Mouse (Mus musculus): ENCODE data around the gene Dnal4. TPM values are rescaled to one million over a fixed set of nuclear protein-coding genes. Genes with fewer than 3 reads are reported as not detected.

Dnal4 gene
- polyA plus RNA-seq, 1 experiment from 2014 or later, result 89.5 TPM

DNA sequence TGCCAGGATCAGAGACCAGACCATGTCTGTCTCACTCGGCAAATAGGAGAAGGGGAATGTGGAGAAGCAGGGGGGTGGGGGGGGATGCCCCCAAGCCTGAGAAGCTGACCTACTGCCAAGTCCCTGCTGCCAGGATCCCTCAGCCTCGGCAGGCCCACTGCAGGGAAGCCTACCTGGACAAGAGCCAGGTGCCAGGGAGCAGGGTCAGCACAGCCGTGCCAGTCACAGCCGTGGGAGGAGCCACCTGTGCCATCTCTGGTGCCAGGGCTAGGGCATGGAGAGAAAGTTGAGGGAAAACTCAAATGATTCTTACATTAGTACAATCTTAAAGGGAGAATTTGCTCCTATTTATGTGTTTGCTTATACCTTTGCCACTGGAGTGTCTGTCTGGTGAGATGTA, 24.7 kb upstream of the Dnal4 start:
- 49% methylated on average over 4 of the region's 4 CpGs for WGBS
- H3K27ac ChIP-seq (ENCODE audit: low read length), result no peak overlapping the region
- H3K9ac ChIP-seq (replicated peaks; ENCODE audit: low read depth, low read length), result no peak overlapping the region
- H3K4me3 ChIP-seq (replicated peaks; ENCODE audit: low read length), result no peak overlapping the region
- H3K4me2 ChIP-seq (ENCODE audit: low read length), result no peak overlapping the region
- no peaks in the 10 kb centered on the region for H3K9me3 ChIP-seq (ENCODE audit: control insufficient read depth, low read length)
- no peaks in the 10 kb centered on the region for H3K36me3 ChIP-seq (ENCODE audit: control insufficient read depth, insufficient read depth)
- ATAC-seq, result no peak
- peaks cover 17% of the 10 kb centered on the region for H3K4me1 ChIP-seq (replicated peaks; ENCODE audit: control insufficient read depth, insufficient read depth, low read length)
- H3K27me3 ChIP-seq (replicated peaks; ENCODE audit: control insufficient read depth, insufficient read depth, low read length), result peaks cover 34% of the 10 kb centered on the region

DNA sequence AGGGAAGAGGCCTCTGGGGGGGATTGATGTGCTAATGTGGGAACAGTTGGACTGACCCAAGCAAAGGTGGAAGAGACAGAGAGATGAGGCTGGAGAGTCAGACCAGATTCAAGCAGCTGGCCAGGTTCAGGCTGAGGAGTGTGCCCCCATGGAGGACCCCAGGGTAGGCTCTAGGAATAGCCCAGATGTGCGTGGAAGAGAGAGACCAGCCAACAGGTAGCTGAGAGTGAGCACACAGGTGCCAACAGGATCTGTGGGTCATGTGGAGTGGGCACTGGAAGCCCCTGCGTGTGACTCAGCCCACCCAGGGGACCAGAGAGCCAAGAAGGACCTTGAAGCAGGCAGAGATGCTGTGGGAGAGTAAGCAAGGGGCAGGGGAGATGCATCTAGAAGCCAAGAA, 24.0 kb upstream of the Dnal4 start:
- H3K27ac ChIP-seq (ENCODE audit: low read length), result no peak overlapping the region
- H3K27me3 ChIP-seq (replicated peaks; ENCODE audit: control insufficient read depth, insufficient read depth, low read length), result peaks cover 31% of the 10 kb centered on the region
- no peak overlapping the region for H3K4me3 ChIP-seq (replicated peaks; ENCODE audit: low read length)
- no peak for ATAC-seq
- H3K9ac ChIP-seq (replicated peaks; ENCODE audit: low read depth, low read length), result no peak overlapping the region
- H3K9me3 ChIP-seq (ENCODE audit: control insufficient read depth, low read length), result no peaks in the 10 kb centered on the region
- H3K4me2 ChIP-seq (ENCODE audit: low read length), result no peak overlapping the region
- 74% methylated on average over 2 of the region's 2 CpGs for WGBS
- no peaks in the 10 kb centered on the region for H3K36me3 ChIP-seq (ENCODE audit: control insufficient read depth, insufficient read depth)
- H3K4me1 ChIP-seq (replicated peaks; ENCODE audit: control insufficient read depth, insufficient read depth, low read length), result peaks cover 17% of the 10 kb centered on the region

DNA sequence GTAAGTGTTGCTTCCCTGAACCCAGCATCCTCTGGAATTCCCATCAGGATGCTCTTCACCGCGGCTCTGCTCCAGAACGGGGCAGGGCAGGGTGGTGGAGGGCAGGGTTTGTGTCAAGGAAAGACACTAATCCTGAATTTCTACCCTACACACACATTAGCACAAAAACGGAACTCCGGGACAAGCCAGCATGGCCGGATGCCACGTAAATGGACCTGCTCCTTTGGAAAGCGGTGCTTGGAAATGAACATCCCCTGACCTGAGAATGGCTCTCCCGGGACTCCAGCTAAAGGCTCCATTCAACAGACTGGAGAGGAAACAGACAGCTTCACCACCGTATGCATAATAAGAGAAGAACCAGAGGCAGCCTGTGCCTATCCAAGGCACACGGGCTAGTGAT, 23.1 kb upstream of the Dnal4 start:
- Histone ChIP-seq H3K4me3 (replicated peaks; ENCODE audit: low read length) (no peak overlapping the region), H3K27me3 (replicated peaks; ENCODE audit: control insufficient read depth, insufficient read depth, low read length) (peaks cover 24% of the 10 kb centered on the region), H3K27ac (ENCODE audit: low read length) (no peak overlapping the region), H3K4me2 (ENCODE audit: low read length) (no peak overlapping the region), H3K36me3 (ENCODE audit: control insufficient read depth, insufficient read depth) (no peaks in the 10 kb centered on the region), H3K9me3 (ENCODE audit: control insufficient read depth, low read length) (no peaks in the 10 kb centered on the region), H3K9ac (replicated peaks; ENCODE audit: low read depth, low read length) (no peak overlapping the region), H3K4me1 (replicated peaks; ENCODE audit: control insufficient read depth, insufficient read depth, low read length) (peaks cover 17% of the 10 kb centered on the region)
- no peak for ATAC-seq
- WGBS, result 60% methylated on average over 11 of the region's 11 CpGs

DNA sequence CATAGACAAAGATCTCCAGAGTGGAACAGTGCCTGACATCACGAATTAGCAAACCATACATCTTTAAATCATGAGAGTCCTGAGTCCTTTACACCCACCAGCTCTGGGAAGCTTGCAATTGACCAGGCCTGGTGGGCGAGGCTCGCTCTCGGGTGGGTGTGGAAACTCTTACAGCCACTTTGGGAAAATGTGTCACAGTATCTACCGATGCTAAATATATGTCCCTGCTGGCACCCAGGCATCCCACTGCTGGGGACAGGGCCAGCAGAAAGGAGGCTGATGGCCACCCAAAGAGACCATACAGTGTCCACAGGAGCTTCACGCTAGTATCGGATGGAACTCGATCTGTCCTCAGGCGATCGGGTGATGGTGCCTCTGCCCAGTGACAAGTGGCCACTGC, 20.9 kb upstream of the Dnal4 start:
- H3K27ac ChIP-seq (ENCODE audit: low read length), result no peak overlapping the region
- ATAC-seq, result no peak
- H3K9ac ChIP-seq (replicated peaks; ENCODE audit: low read depth, low read length), result no peak overlapping the region
- no peaks in the 10 kb centered on the region for H3K36me3 ChIP-seq (ENCODE audit: control insufficient read depth, insufficient read depth)
- H3K4me3 ChIP-seq (replicated peaks; ENCODE audit: low read length), result no peak overlapping the region
- no peaks in the 10 kb centered on the region for H3K9me3 ChIP-seq (ENCODE audit: control insufficient read depth, low read length)
- WGBS, result 89% methylated on average over 10 of the region's 10 CpGs
- H3K27me3 ChIP-seq (replicated peaks; ENCODE audit: control insufficient read depth, insufficient read depth, low read length), result peaks cover 14% of the 10 kb centered on the region
- peaks cover 4% of the 10 kb centered on the region for H3K4me1 ChIP-seq (replicated peaks; ENCODE audit: control insufficient read depth, insufficient read depth, low read length)
- no peak overlapping the region for H3K4me2 ChIP-seq (ENCODE audit: low read length)

DNA sequence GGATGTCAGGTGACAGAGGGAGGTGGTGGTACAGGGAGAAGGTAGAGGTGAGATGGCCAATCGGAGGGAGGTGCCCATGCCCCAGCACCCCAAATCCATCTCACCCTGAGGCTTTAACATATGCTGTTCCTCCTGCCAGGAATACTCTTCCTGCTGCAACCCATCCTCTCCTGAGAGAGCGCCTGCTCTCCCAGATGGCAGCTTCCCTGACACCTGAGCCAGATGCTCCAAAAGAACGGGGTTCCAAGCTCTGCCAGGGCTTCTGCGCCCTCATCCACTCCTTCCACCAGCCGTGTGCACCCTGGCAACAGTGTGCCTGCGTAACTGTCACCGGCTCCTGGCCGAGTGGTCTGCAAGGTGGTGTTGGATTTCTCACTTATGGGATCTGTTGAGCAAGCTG, 20.0 kb upstream of the Dnal4 start:
- H3K27ac ChIP-seq (ENCODE audit: low read length), result no peak overlapping the region
- H3K9me3 ChIP-seq (ENCODE audit: control insufficient read depth, low read length), result no peaks in the 10 kb centered on the region
- no peaks in the 10 kb centered on the region for H3K36me3 ChIP-seq (ENCODE audit: control insufficient read depth, insufficient read depth)
- 85% methylated on average over 8 of the region's 8 CpGs for WGBS
- ATAC-seq, result no peak
- no peak overlapping the region for H3K9ac ChIP-seq (replicated peaks; ENCODE audit: low read depth, low read length)
- H3K4me1 ChIP-seq (replicated peaks; ENCODE audit: control insufficient read depth, insufficient read depth, low read length), result no peaks in the 10 kb centered on the region; the same call in 1 of the 2 replicates
- H3K4me3 ChIP-seq (replicated peaks; ENCODE audit: low read length), result no peak overlapping the region
- peaks cover 6% of the 10 kb centered on the region for H3K27me3 ChIP-seq (replicated peaks; ENCODE audit: control insufficient read depth, insufficient read depth, low read length)
- H3K4me2 ChIP-seq (ENCODE audit: low read length), result no peak overlapping the region

DNA sequence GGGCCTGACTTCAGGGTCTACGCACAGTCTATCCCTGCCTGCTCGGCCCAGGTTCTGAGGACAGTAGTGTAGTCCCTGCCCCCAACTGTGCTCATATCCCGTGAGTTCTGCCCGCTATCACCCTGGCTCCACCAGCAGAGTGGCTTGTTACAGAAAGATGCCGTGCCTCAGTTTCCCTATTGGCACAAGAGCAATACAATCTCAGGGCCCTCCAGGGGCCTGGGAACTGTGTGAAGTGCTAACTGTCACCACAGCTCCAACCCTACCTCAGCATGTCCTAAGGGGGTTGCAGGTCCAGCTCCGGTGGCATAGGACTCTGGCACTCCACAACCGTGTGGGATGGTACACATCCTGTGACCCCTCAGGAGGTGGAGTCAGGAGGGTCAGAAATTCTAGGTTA, 19.4 kb upstream of the Dnal4 start:
- H3K9me3 ChIP-seq (ENCODE audit: control insufficient read depth, low read length), result no peaks in the 10 kb centered on the region
- WGBS, result 89% methylated on average over 7 of the region's 7 CpGs
- peaks cover 5% of the 10 kb centered on the region for H3K27me3 ChIP-seq (replicated peaks; ENCODE audit: control insufficient read depth, insufficient read depth, low read length)
- no peak for ATAC-seq
- H3K36me3 ChIP-seq (ENCODE audit: control insufficient read depth, insufficient read depth), result no peaks in the 10 kb centered on the region
- no peak overlapping the region for H3K27ac ChIP-seq (ENCODE audit: low read length)
- no peak overlapping the region for H3K4me2 ChIP-seq (ENCODE audit: low read length)
- H3K4me1 ChIP-seq (replicated peaks; ENCODE audit: control insufficient read depth, insufficient read depth, low read length), result no peaks in the 10 kb centered on the region; the same call in 1 of the 2 replicates
- H3K9ac ChIP-seq (replicated peaks; ENCODE audit: low read depth, low read length), result no peak overlapping the region
- H3K4me3 ChIP-seq (replicated peaks; ENCODE audit: low read length), result no peak overlapping the region

DNA sequence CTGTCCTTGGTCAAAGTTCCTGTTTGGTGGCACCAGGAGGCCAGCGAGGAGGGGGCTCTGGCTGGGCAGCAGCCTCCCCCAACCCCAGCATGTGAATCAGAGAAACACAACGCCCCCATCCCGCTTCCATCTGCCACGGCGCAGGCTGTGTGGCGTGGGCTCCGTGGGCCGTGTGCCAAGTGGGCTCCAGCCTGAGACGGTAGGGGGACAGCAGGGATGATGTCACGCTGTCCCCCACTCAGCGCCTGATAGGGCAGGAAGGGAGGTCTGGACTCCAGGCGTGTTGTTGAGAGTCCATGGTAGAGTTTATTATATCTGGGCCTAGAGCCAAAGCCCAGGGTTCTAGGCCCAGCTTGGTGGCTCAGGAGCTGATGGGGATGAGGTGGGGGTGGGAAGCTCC, 18.6 kb upstream of the Dnal4 start:
- Histone ChIP-seq H3K9ac (replicated peaks; ENCODE audit: low read depth, low read length) (no peak overlapping the region), H3K9me3 (ENCODE audit: control insufficient read depth, low read length) (no peaks in the 10 kb centered on the region), H3K27me3 (replicated peaks; ENCODE audit: control insufficient read depth, insufficient read depth, low read length) (peaks cover 4% of the 10 kb centered on the region; the same call in 1 of the 2 replicates), H3K4me3 (replicated peaks; ENCODE audit: low read length) (no peak overlapping the region), H3K4me2 (ENCODE audit: low read length) (no peak overlapping the region), H3K4me1 (replicated peaks; ENCODE audit: control insufficient read depth, insufficient read depth, low read length) (no peaks in the 10 kb centered on the region; the same call in 1 of the 2 replicates), H3K27ac (ENCODE audit: low read length) (no peak overlapping the region), H3K36me3 (ENCODE audit: control insufficient read depth, insufficient read depth) (no peaks in the 10 kb centered on the region)
- 75% methylated on average over 12 of the region's 12 CpGs for WGBS
- ATAC-seq, result no peak

DNA sequence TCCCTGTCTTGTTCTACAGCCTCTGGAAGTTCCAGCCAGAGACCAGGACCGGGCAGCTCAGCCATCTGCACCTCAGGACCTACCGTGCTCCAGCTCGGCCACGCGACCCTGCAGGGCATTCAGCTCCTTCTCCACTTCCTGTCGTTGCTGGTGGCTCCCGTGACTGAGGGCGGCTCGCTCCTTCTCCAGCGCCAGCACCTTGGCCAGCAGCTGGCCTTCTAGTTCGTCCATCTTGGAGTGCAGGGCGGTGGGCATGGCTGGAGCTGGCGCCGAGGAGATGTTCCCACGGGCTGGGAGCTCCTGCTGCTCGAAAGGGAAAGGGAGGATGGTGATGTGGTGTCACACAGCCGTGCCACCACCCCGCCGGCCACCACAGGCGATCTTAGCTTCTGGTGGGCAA, 16.5 kb upstream of the Dnal4 start:
- Histone ChIP-seq H3K27me3 (replicated peaks; ENCODE audit: control insufficient read depth, insufficient read depth, low read length) (peaks cover 4% of the 10 kb centered on the region; the same call in 1 of the 2 replicates), H3K27ac (ENCODE audit: low read length) (no peak overlapping the region), H3K4me2 (ENCODE audit: low read length) (no peak overlapping the region), H3K9me3 (ENCODE audit: control insufficient read depth, low read length) (no peaks in the 10 kb centered on the region), H3K9ac (replicated peaks; ENCODE audit: low read depth, low read length) (no peak overlapping the region), H3K36me3 (ENCODE audit: control insufficient read depth, insufficient read depth) (no peaks in the 10 kb centered on the region), H3K4me1 (replicated peaks; ENCODE audit: control insufficient read depth, insufficient read depth, low read length) (no peaks in the 10 kb centered on the region; the same call in 1 of the 2 replicates), H3K4me3 (replicated peaks; ENCODE audit: low read length) (no peak overlapping the region)
- no peak for ATAC-seq
- 35% methylated on average over 20 of the region's 20 CpGs for WGBS

DNA sequence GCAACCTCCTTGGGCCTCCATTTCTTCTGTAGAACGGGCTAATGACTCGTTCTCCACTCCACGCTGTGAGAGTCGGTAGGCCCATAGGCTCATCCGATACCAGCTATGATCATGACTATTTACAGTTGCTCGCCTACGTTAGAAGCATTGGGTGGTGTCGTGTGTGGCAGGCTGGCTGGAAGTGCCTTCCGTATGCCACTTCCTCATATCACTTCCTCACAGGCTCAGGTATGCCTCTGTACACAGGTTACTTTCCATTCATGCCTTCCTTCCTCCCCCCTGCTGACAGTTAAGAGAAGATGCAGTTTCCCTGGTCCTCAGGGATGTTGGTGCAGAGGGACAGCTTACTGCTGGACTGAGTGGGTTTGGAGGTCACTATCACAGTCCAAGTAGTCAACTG, 15.4 kb upstream of the Dnal4 start:
- Histone ChIP-seq H3K4me3 (replicated peaks; ENCODE audit: low read length) (no peak overlapping the region), H3K4me1 (replicated peaks; ENCODE audit: control insufficient read depth, insufficient read depth, low read length) (no peaks in the 10 kb centered on the region; the same call in 1 of the 2 replicates), H3K27ac (ENCODE audit: low read length) (no peak overlapping the region), H3K9ac (replicated peaks; ENCODE audit: low read depth, low read length) (no peak overlapping the region), H3K27me3 (replicated peaks; ENCODE audit: control insufficient read depth, insufficient read depth, low read length) (peaks cover 4% of the 10 kb centered on the region; the same call in 1 of the 2 replicates), H3K4me2 (ENCODE audit: low read length) (no peak overlapping the region), H3K36me3 (ENCODE audit: control insufficient read depth, insufficient read depth) (no peaks in the 10 kb centered on the region), H3K9me3 (ENCODE audit: control insufficient read depth, low read length) (no peaks in the 10 kb centered on the region)
- no peak for ATAC-seq
- WGBS, result 93% methylated on average over 9 of the region's 9 CpGs

DNA sequence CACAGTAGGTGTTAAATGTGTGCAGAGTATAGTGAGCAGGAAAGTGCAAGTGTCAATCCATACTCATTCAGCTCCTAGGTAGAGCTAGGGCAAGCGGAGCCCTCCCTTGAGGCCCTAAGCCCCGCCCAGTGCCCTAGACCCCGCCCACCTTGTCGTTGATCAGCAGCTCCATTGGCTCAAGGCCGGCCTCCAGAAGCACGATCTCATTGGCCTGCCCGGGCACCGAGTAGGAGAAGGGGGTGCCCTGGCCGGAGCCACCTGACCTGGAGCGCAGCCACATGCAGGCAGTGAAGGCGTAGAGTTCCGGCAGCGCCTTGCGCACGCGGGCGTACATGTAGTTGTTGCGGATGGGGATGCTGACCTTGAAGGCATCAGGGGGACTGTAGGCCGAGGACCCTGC, 14.8 kb upstream of the Dnal4 start:
- no peak overlapping the region for H3K4me2 ChIP-seq (ENCODE audit: low read length)
- H3K36me3 ChIP-seq (ENCODE audit: control insufficient read depth, insufficient read depth), result no peaks in the 10 kb centered on the region
- no peak overlapping the region for H3K4me3 ChIP-seq (replicated peaks; ENCODE audit: low read length)
- 20% methylated on average over 19 of the region's 19 CpGs for WGBS
- H3K4me1 ChIP-seq (replicated peaks; ENCODE audit: control insufficient read depth, insufficient read depth, low read length), result no peaks in the 10 kb centered on the region; the same call in 1 of the 2 replicates
- no peaks in the 10 kb centered on the region for H3K9me3 ChIP-seq (ENCODE audit: control insufficient read depth, low read length)
- H3K9ac ChIP-seq (replicated peaks; ENCODE audit: low read depth, low read length), result no peak overlapping the region
- no peak overlapping the region for H3K27ac ChIP-seq (ENCODE audit: low read length)
- peaks cover 4% of the 10 kb centered on the region; the same call in 1 of the 2 replicates for H3K27me3 ChIP-seq (replicated peaks; ENCODE audit: control insufficient read depth, insufficient read depth, low read length)
- no peak for ATAC-seq
